Mouse (Mus musculus): Measurements from ENCODE around the gene Gm9747. TPM values are rescaled to one million over a fixed set of nuclear protein-coding genes. Genes with fewer than 3 reads are reported as not detected.

The Gm9747 gene
- total and polyA plus RNA-seq, 2 experiments from 2014 or later, result 17.5 TPM; not detected in 1

GRCm38 (mm10) chr1:82253789-82254445 lies 21.0 kb downstream of the Gm9747 start:
- WGBS, result 78% methylated on average over 9 of the region's 9 CpGs
- H3K4me3 ChIP-seq (ENCODE audit: low read length), result no peak overlapping the region
- no peaks in the 10 kb centered on the region for H3K9me3 ChIP-seq (ENCODE audit: low read length)
- ATAC-seq (no peak), DNase-seq (ENCODE audit: low spot score) (no peak)
- H3K36me3 ChIP-seq (ENCODE audit: insufficient read depth, low read length), result no peaks in the 10 kb centered on the region
- no peaks in the 10 kb centered on the region; the same call in 1 of the 2 replicates for H3K4me1 ChIP-seq (ENCODE audit: insufficient read depth, low read length)
- H3K27me3 ChIP-seq (ENCODE audit: insufficient read depth, low read length), result no peaks in the 10 kb centered on the region
- no peak for TF ChIP-seq CTCF (IDR thresholded peaks at IDR 0.05; ENCODE audit: low read depth)
- H3K9ac ChIP-seq (replicated peaks; ENCODE audit: low read length), result no peak overlapping the region
- no peak overlapping the region for H3K27ac ChIP-seq
- no peak overlapping the region for H3K4me2 ChIP-seq (ENCODE audit: low read depth, low read length)

GRCm38 (mm10) chr1:82257457-82257856 lies 24.5 kb downstream of the Gm9747 start:
- peak; percentile 50 for DNase-seq (ENCODE audit: low spot score)
- Histone ChIP-seq H3K4me3 (ENCODE audit: low read length) (no peak overlapping the region), H3K27me3 (ENCODE audit: insufficient read depth, low read length) (no peaks in the 10 kb centered on the region), H3K9me3 (ENCODE audit: low read length) (no peaks in the 10 kb centered on the region), H3K4me2 (ENCODE audit: low read depth, low read length) (no peak overlapping the region), H3K36me3 (ENCODE audit: insufficient read depth, low read length) (no peaks in the 10 kb centered on the region), H3K27ac (no peak overlapping the region), H3K9ac (replicated peaks; ENCODE audit: low read length) (no peak overlapping the region), H3K4me1 (ENCODE audit: insufficient read depth, low read length) (no peaks in the 10 kb centered on the region; the same call in 1 of the 2 replicates)
- ATAC-seq, result no peak
- TF ChIP-seq CTCF (IDR thresholded peaks at IDR 0.05; ENCODE audit: low read depth), result no peak
- 50% methylated on average over 5 of the region's 5 CpGs for WGBS

DNA sequence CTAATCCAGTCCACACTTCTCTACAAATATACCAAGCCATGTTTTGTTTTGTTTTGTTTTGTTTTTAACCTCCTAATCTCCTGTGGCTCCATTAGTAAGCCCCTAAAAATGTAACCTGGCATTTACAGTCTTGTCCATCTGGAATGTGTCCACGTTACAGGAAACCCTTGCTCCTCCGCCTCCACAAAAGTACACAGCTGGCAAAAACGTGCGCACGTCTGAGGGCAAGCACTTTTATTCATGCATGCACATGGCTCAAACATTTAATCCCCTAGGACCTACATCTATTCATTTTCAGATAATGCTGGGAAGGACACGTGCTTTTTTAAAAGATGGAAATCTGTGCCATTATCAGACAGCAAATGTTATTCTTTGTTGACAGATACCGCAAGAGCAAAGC lies 25.4 kb downstream of the Gm9747 start:
- no peak for TF ChIP-seq CTCF (IDR thresholded peaks at IDR 0.05; ENCODE audit: low read depth)
- Histone ChIP-seq H3K4me2 (ENCODE audit: low read depth, low read length) (no peak overlapping the region), H3K27ac (no peak overlapping the region), H3K4me1 (ENCODE audit: insufficient read depth, low read length) (no peaks in the 10 kb centered on the region; the same call in 1 of the 2 replicates), H3K4me3 (ENCODE audit: low read length) (no peak overlapping the region), H3K9me3 (ENCODE audit: low read length) (no peaks in the 10 kb centered on the region), H3K27me3 (ENCODE audit: insufficient read depth, low read length) (no peaks in the 10 kb centered on the region), H3K36me3 (ENCODE audit: insufficient read depth, low read length) (no peaks in the 10 kb centered on the region), H3K9ac (replicated peaks; ENCODE audit: low read length) (no peak overlapping the region)
- 42% methylated on average over 7 of the region's 7 CpGs for WGBS
- DNase-seq (ENCODE audit: low spot score) (no peak), ATAC-seq (no peak)

GRCm38 (mm10) chr1:82260055-82260454 lies 27.1 kb downstream of the Gm9747 start:
- Histone ChIP-seq H3K9ac (replicated peaks; ENCODE audit: low read length) (no peak overlapping the region), H3K4me2 (ENCODE audit: low read depth, low read length) (no peak overlapping the region), H3K4me3 (ENCODE audit: low read length) (no peak overlapping the region), H3K36me3 (ENCODE audit: insufficient read depth, low read length) (no peaks in the 10 kb centered on the region), H3K9me3 (ENCODE audit: low read length) (no peaks in the 10 kb centered on the region), H3K27me3 (ENCODE audit: insufficient read depth, low read length) (no peaks in the 10 kb centered on the region), H3K27ac (no peak overlapping the region), H3K4me1 (ENCODE audit: insufficient read depth, low read length) (no peaks in the 10 kb centered on the region; the same call in 1 of the 2 replicates)
- DNase-seq (ENCODE audit: low spot score) (peak; percentile 12), ATAC-seq (peak; percentile 73)
- WGBS, result 45% methylated on average over 3 of the region's 3 CpGs
- no peak for TF ChIP-seq CTCF (IDR thresholded peaks at IDR 0.05; ENCODE audit: low read depth)

DNA sequence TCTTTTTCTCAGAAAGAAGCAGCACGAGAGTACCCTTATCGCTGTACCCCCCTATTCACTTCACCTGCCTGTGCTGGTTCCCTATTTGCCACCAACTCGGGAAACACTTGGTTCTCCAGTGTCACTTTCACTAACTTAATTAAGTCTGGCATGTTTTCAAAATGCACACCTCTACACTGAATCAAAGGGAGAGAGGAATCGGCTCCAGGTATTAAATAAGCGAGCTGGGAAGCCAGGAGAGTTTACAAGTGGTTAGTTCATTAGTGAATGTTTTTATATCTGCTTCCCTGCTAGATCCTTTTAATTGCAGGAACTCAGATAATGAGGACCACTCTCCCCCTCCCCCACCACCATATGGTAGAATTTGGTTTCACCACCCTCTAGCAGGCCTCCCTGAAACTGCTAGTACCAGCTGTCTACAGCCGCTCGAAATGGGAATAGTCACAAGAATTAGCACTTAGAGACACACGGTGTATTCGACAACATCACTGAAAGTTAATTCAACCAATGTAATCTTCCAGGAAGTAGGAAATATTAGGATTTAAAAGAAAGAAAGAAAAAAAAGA lies 28.2 kb downstream of the Gm9747 start:
- DNase-seq (ENCODE audit: low spot score), result peak; percentile 58
- Histone ChIP-seq H3K27me3 (ENCODE audit: insufficient read depth, low read length) (no peaks in the 10 kb centered on the region), H3K9me3 (ENCODE audit: low read length) (no peaks in the 10 kb centered on the region), H3K27ac (no peak overlapping the region), H3K36me3 (ENCODE audit: insufficient read depth, low read length) (no peaks in the 10 kb centered on the region), H3K4me3 (ENCODE audit: low read length) (no peak overlapping the region), H3K4me2 (ENCODE audit: low read depth, low read length) (no peak overlapping the region), H3K4me1 (ENCODE audit: insufficient read depth, low read length) (no peaks in the 10 kb centered on the region; the same call in 1 of the 2 replicates), H3K9ac (replicated peaks; ENCODE audit: low read length) (no peak overlapping the region)
- ATAC-seq, result peak; percentile 56; the same call in 1 of the 2 replicates
- 45% methylated on average over 9 of the region's 9 CpGs for WGBS
- TF ChIP-seq CTCF (IDR thresholded peaks at IDR 0.05; ENCODE audit: low read depth), result no peak

DNA sequence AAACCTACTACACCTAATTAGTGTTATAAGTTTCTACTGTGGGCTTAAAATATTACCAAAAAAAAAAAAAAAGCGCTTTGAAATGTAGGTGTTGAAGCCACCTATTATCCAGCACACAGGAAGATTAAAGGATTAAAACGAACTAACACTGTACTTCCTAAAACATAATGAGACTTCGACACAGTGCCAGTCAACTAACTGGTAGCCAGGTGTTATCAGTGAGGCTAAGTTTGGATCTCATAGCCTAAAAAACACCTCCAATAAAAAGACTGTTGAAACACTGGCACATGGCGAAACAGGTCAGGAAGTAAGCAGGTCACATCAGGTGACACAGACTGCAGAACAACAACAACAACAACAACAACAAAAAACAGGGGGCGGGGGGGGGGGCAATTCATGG lies 28.7 kb downstream of the Gm9747 start:
- Histone ChIP-seq H3K4me3 (ENCODE audit: low read length) (no peak overlapping the region), H3K9ac (replicated peaks; ENCODE audit: low read length) (no peak overlapping the region), H3K4me2 (ENCODE audit: low read depth, low read length) (no peak overlapping the region), H3K4me1 (ENCODE audit: insufficient read depth, low read length) (no peaks in the 10 kb centered on the region; the same call in 1 of the 2 replicates), H3K36me3 (ENCODE audit: insufficient read depth, low read length) (no peaks in the 10 kb centered on the region), H3K27me3 (ENCODE audit: insufficient read depth, low read length) (no peaks in the 10 kb centered on the region), H3K9me3 (ENCODE audit: low read length) (no peaks in the 10 kb centered on the region), H3K27ac (no peak overlapping the region)
- TF ChIP-seq CTCF (IDR thresholded peaks at IDR 0.05; ENCODE audit: low read depth), result no peak
- ATAC-seq (no peak), DNase-seq (ENCODE audit: low spot score) (no peak)
- WGBS, result 82% methylated on average over 5 of the region's 5 CpGs

DNA sequence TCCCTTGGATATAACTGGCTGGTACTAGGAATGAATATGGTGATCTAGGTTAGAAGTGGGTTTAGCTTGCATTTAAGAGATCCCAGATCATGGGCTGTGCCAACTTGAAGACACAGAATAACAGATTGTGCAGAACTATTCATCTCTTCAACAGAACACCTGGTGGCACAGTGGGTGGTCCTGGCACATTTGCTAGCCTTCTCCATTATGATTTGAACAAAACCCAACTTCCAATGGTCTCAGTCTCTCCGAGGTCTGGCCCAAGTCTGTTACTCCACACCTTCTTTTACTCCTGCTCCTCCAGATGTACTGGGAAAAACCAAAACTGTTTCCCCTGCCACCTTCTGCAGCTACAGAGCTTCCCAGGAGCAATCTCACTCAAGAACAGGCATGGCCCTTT lies 29.4 kb downstream of the Gm9747 start:
- Histone ChIP-seq H3K36me3 (ENCODE audit: insufficient read depth, low read length) (no peaks in the 10 kb centered on the region), H3K27me3 (ENCODE audit: insufficient read depth, low read length) (no peaks in the 10 kb centered on the region), H3K27ac (no peak overlapping the region), H3K9me3 (ENCODE audit: low read length) (no peaks in the 10 kb centered on the region), H3K9ac (replicated peaks; ENCODE audit: low read length) (no peak overlapping the region), H3K4me1 (ENCODE audit: insufficient read depth, low read length) (no peaks in the 10 kb centered on the region; the same call in 1 of the 2 replicates), H3K4me3 (ENCODE audit: low read length) (no peak overlapping the region), H3K4me2 (ENCODE audit: low read depth, low read length) (no peak overlapping the region)
- DNase-seq (ENCODE audit: low spot score) (peak; percentile 28), ATAC-seq (no peak)
- TF ChIP-seq CTCF (IDR thresholded peaks at IDR 0.05; ENCODE audit: low read depth), result no peak
- WGBS, result 53% methylated on average over 1 of the region's 1 CpGs
